Mouse (Mus musculus) T-helper 2 cell (primary cell): Measurements from ENCODE around the gene Dnajc11.

ENCODE experiments used
- in situ Hi-C: fragments of 300-600 bp; cut with MboI, MseI; formaldehyde crosslinking; loops from one replicate; pipeline ENCODE4 v1.15.1; 2025; ENCODE audit warnings: high pct_unique_total_duplicates

The Dnajc11 gene

DNA sequence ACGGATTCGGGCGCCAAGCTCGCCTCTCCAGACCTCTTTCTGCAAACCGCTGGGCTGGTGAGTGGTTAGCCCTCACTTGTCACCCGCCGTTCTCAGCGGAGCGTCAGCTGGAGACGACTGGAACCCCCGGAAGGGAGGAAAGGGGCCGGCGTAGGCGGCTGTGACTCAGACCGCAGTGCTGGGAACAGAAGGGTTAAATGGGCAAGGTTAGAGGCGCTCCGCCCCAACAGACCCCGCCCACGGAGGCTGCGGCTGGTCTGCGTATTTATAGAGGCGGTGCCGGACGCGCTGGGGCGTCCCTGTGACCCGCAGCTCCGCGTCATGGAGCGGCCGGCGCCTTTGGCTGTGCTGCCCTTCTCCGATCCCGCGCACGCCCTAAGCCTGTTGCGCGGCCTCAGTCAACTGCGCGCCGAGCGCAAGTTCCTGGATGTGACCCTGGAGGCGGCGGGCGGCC, 75.2 kb downstream of the Dnajc11 start, which contains the start of gene Klhl21:
Gene Klhl21, plus strand, starts transcription at position 182 of the 454 bp plus-strand sequence.
- in situ Hi-C loops, result no loop called here

- in situ Hi-C loops, result no loop called here
These were observed 75.9 kb downstream of the Dnajc11 start for GRCm38 (mm10) chr4:152009076-152010051.

GRCm38 (mm10) chr4:152010091-152010706, 76.7 kb downstream of the Dnajc11 start:
- in situ Hi-C loops, result no loop called here

GRCm38 (mm10) chr4:152010707-152011134, 77.2 kb downstream of the Dnajc11 start:
- in situ Hi-C loops, result no loop called here

GRCm38 (mm10) chr4:152011171-152011760, 77.8 kb downstream of the Dnajc11 start:
- in situ Hi-C loops, result no loop called here

GRCm38 (mm10) chr4:152012109-152012508, 78.6 kb downstream of the Dnajc11 start:
- in situ Hi-C loops, result no loop called here

DNA sequence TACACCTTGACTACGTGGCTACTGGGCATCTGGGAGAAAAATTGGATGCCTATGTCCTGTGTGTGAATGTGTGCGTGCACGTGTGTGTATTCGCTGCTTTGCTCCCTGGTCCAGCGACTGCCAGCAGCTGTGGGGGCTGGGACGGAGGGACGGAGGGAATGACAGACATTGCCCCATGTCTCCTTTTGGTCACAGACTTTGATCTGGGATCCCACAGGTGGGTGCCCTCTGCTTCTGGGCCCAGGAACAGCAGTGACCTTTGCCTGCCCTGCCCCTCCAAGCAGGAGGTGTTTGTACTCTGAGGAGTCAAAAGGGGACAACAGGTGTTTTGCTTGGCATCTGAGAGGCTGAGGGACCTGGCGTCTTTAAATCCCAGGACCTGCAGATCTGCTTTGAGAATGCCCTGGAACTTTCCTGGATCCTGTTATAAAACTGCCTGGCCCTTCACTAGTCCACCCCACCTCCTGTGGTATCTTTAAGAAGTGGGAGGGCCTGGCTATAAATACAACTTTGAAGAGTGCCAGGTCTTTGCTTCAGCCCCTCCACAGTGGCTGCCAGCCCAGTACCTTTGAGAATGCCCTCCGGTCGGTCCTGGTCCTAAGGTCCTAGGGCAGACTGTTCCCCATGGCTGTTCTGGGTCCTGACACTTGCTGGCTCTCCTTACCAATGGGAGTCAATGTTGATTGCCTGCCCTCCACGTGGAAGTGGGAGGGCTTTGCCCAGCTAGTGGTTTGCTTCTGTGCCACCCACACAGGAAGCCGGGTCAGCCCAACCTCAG, 79.7 kb downstream of the Dnajc11 start:
- in situ Hi-C loops, result no loop called here

DNA sequence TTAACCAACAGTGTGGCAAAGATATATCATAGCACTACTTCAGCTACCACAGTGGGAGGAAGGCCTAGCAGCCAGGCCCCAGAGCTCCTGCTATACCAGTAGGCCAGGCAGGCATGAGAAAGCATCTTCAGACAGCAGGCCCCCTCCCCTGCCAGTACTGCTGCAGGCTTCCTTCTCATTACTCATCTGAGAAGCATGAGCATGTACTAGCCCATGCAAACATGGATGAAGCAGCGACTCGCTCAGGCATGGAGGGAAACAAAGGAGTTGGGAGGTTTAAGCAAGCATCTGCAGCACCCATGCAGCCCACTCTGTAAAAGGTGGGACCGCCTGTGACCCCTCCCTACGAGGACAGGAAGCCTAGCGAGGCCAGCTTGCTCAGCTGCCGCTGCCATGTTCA, 85.6 kb downstream of the Dnajc11 start:
- in situ Hi-C loops, result no loop called here

DNA sequence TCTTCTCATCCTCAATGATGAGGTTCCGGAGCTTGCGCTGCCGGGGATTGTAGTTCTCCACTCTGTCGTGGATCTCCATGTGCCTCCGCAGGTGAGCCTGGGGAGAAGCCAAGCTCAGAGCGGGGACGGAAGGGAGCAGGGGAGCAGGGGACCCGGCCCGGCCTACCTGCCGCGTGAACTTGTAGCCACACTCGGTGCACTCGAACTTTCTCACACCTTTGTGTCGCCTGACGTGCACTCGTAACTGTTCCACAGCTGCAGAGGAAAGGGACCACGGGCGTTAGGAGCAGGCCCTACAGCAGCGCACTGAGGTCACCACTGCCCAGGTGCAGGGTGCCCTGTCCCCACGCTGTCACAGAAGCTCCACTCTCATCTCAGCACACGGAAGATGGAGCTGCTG, 86.5 kb downstream of the Dnajc11 start:
- in situ Hi-C loops, result no loop called here

DNA sequence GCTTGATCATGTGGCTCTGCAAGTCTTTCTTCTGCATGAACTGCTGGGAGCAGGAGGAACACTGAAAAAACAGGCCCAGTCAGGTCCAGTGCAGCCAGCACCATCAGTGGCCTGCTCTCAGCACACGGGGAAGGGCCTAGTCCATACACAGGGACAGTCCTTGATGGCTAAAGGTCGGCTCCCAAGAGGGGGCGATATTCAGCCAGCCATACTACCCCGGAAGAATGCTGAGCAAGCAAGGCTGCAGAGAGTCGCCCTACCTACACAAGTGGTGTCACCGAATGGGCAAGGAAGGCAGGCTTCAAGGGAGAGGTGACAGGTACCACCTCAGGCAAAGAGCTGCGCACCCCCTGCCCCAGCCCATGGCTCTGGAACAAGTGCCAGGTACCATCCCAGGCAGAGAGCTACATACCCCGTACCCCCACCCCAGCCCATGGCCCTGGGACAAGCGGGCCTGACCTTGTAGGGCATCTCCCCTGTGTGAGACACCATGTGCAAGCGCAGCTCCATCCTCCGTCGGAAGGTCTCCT, 88.1 kb downstream of the Dnajc11 start:
- in situ Hi-C loops, result no loop called here

DNA sequence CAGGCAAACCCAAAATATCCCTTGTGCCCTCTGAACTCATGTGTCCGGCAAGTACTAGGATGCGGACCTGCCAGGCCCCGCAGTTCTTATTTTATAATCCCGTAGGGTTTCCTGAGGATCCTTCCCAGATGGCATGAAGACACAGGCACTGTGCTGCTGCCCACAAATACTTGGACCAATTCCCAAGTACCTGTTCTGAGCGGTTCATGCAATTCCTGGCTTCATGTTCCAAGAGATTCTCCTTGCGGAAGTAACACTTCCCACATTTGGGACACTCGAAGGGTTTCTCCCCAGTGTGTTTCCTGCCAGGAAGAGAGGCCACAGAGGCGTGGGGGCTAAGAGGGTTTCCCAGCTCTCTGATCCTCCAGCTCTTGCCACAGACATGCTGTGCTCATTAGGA, 89.0 kb downstream of the Dnajc11 start:
- in situ Hi-C loops, result no loop called here

DNA sequence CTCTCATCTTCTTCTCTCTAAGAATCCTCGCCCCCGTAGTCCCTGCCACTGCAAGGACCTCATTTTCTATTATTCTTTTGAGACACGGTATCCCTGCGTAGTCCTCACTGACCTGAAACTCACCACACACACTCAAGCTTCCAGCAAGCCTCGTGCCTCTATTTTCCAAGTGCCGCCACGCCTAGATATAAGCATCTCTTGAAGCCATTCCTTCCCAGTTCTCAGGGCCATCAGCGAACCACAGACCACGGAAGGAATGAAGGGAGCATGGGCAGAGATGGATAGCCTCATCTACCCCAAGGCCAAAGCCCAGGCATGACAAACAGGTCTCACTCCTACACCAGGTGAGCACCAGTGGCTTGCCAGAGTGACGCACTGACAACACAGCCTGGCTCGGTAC, 91.0 kb downstream of the Dnajc11 start:
- in situ Hi-C loops, result no loop called here

DNA sequence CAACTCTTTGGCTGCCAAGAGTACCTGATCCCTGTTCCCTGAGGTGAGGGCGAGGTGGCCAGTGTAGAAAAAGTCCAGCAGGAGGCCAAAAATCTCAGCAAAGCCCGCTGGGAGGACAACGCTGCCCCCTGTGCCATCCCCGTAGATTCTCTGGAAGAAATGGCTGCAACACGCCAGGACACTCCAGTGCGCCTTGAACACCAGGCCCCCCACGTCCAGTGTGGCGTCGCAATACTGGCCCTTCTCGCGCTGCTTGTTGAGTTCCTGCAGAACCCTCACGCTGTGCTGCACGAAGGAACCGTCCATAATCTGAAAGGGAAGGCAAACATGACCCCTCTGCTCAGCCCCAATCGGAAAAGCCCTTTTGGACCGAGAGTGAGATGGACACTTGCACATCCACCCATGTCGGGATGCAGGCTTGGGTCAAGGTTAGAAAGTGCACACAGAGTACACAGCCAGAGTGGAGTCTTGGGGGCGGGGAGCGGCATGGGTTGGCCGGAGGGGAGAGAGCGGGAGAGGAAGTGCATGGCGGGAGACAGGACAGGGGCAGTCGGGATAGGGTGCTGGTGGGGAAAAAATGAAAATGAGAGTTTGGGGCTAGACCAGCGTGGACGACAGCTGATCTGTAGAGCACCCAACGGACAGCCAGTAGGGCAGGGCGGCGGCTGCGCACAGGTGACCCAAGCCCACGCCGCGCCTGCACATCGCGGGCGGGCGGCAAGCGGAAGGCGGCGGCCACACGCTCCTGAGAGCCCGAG, 93.4 kb downstream of the Dnajc11 start:
- in situ Hi-C loops, result no loop called here

DNA sequence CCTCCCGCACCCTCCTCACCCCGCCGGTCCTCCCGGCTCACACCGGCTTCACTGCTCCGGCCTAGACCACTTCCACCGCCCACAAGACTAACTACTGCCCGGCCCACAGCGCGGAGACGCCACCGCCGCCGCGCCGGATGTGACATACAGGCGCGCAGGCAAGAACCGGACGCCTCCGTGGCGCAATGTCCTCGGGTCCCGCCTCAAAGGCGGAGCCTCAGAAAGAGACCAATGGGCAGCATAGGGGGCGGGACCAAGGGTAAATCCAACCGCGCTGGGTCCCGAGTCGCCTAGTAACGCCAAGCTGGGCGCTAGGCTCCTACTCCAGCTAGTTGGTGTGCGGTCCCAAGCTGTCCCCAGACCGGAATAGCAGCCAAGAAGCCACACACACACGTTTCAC, 94.0 kb downstream of the Dnajc11 start, which contains the start of gene Zbtb48:
Gene Zbtb48, minus strand, starts transcription at position 148 of the 400 bp plus-strand sequence.
- in situ Hi-C loops, result no loop called here

- in situ Hi-C loops, result no loop called here
These were observed 95.0 kb downstream of the Dnajc11 start for GRCm38 (mm10) chr4:152028456-152028855.

GRCm38 (mm10) chr4:152029087-152029486, 95.6 kb downstream of the Dnajc11 start:
- in situ Hi-C loops, result no loop called here

DNA sequence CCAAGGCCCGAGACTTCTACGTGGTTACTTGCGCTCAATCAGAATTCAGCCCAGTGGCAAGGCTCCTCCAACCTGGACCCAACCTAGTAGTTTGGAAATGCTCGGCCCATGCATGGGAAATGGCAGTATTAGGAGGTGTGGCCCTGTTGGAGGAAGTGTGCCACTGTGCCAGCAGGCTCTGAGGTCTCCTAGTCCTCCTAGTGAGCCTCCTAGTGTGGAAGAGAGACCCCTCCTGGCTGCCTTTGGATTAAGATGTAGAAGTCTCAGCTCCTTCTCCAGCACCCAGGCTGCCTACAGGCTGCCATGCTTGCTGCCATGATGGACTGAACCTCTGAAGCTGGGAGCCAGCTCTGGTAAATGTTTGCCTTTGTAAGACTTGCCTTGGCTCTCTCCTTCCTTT, 96.5 kb downstream of the Dnajc11 start:
- in situ Hi-C loops, result no loop called here
